Mouse (Mus musculus): ENCODE data around the gene 1810062G17Rik.

- TF ChIP-seq TAL1 (IDR thresholded peaks at IDR 0.05; ENCODE audit: low read length) (no peak), GATA1 (IDR thresholded peaks at IDR 0.05; ENCODE audit: low read length) (no peak)
These were observed 13.8 kb downstream of the 1810062G17Rik start for GRCm38 (mm10) chr3:36489590-36489910.

Measured in erythroblast, embryonic 14.5 days (primary cell).